Mouse (Mus musculus) MEL (cell line): ENCODE results near the gene Atg9b. TPM values are rescaled to one million over a fixed set of nuclear protein-coding genes. Genes with fewer than 3 reads are reported as not detected.
A peak's percentile ranks its signal among the peaks of the same experiment; 100 is the strongest.

ENCODE experiments used
- DNase-seq: peaks from one replicate; pipeline ENCODE4 v3.0.0; 2011; ENCODE audit warnings: low read depth, low spot score
- H3K27ac ChIP-seq: 2 replicates; pipeline ENCODE4 v1.5.1; 2012; ENCODE audit warnings: low read depth, mild to moderate bottlenecking, control low read depth, low read length, moderate library complexity; ENCODE audit not compliant: control insufficient read depth
- H3K27me3 ChIP-seq, 2 experiments: fragments of 150-350 bp in 1 of 2; sonication (generic) in 1 of 2; 2 replicates each; pipeline ENCODE4 v1.6.1; 2012; ENCODE audit warnings: low read length in 2 of 2, mild to moderate bottlenecking in 2 of 2, improper control_type of control experiment in 1 of 2, moderate library complexity in 1 of 2; ENCODE audit not compliant: insufficient read depth in 2 of 2, control insufficient read depth in 1 of 2
- H3K36me3 ChIP-seq, 2 experiments: 2 replicates each; pipeline ENCODE4 v1.6.1; 2012 to 2014; ENCODE audit warnings: low read length in 2 of 2, improper control_type of control experiment in 1 of 2, inconsistent platforms in 1 of 2, mild to moderate bottlenecking in 1 of 2; ENCODE audit not compliant: insufficient read depth in 2 of 2, control insufficient read depth in 1 of 2
- H3K4me1 ChIP-seq, 2 experiments: fragments of 150-350 bp in 1 of 2; sonication (generic) in 1 of 2; 2 replicates each; pipeline ENCODE4 v1.6.1; 2012; ENCODE audit warnings: low read length in 2 of 2, improper control_type of control experiment in 1 of 2, mild to moderate bottlenecking in 1 of 2; ENCODE audit not compliant: insufficient read depth in 2 of 2, control insufficient read depth in 1 of 2
- H3K4me3 ChIP-seq, 2 experiments: fragments of 150-350 bp in 1 of 2; sonication (generic) in 1 of 2; 2 replicates each; pipeline ENCODE4 v1.5.1; 2012; ENCODE audit warnings: low read depth in 2 of 2, low read length in 2 of 2, mild to moderate bottlenecking in 2 of 2, moderate library complexity in 2 of 2, control low read depth in 1 of 2, improper control_type of control experiment in 1 of 2; ENCODE audit not compliant: control insufficient read depth in 1 of 2, insufficient read depth in 1 of 2
- H3K79me2 ChIP-seq: 2 replicates; pipeline ENCODE4 v1.6.1; 2012; ENCODE audit warnings: mild to moderate bottlenecking, low read length, moderate library complexity; ENCODE audit not compliant: control insufficient read depth, poor library complexity, insufficient read depth
- H3K9ac ChIP-seq: 2 replicates; pipeline ENCODE4 v1.6.1; 2012; ENCODE audit warnings: low read depth, mild to moderate bottlenecking, control low read depth, low read length, moderate library complexity; ENCODE audit not compliant: control insufficient read depth, poor library complexity, severe bottlenecking
- H3K9me3 ChIP-seq: fragments of 150-350 bp; sonication (generic); replicated peaks from 2 replicates; pipeline ENCODE4 v1.6.1; 2012; ENCODE audit warnings: mild to moderate bottlenecking, low read length, improper control_type of control experiment, moderate library complexity; ENCODE audit not compliant: insufficient read depth
- BHLHE40 ChIP-seq: IDR thresholded peaks from 2 replicates; pipeline ENCODE4 v1.6.1; 2012; ENCODE audit warnings: low read depth, mild to moderate bottlenecking, inconsistent platforms, low read length, improper control_type of control experiment, borderline replicate concordance
- CHD1 ChIP-seq: IDR thresholded peaks from 2 replicates; pipeline ENCODE4 v1.6.1; 2012; ENCODE audit warnings: low read depth, mild to moderate bottlenecking, inconsistent platforms, low read length, improper control_type of control experiment
- CHD2 ChIP-seq: IDR thresholded peaks from 2 replicates; pipeline ENCODE4 v1.6.1; 2011; ENCODE audit warnings: low read length, improper control_type of control experiment
- CTCF ChIP-seq, 3 experiments: IDR thresholded peaks in 2 of 3; conservative IDR thresholded peaks in 1 of 3; 2 replicates each; pipeline ENCODE4 v1.5.1; 2011 to 2012; ENCODE audit warnings: low read length in 3 of 3, low read depth in 2 of 3, mild to moderate bottlenecking in 2 of 3, improper control_type of control experiment in 1 of 3, inconsistent platforms in 1 of 3, mixed read lengths in 1 of 3, moderate library complexity in 1 of 3; ENCODE audit not compliant: control insufficient read depth in 1 of 3, insufficient read depth in 1 of 3, poor library complexity in 1 of 3, severe bottlenecking in 1 of 3
- E2F4 ChIP-seq: IDR thresholded peaks from 2 replicates; pipeline ENCODE4 v1.6.1; 2011; ENCODE audit warnings: low read depth, low read length, improper control_type of control experiment, borderline replicate concordance
- ELF1 ChIP-seq: IDR thresholded peaks from 2 replicates; pipeline ENCODE4 v1.6.1; 2014; ENCODE audit warnings: low read depth, mild to moderate bottlenecking, inconsistent platforms, low read length, improper control_type of control experiment, moderate library complexity
- EP300 ChIP-seq, 2 experiments: IDR thresholded peaks; 2 replicates each; pipeline ENCODE4 v1.6.1; 2011; ENCODE audit warnings: improper control_type of control experiment in 2 of 2, low read length in 2 of 2, low read depth in 1 of 2, mild to moderate bottlenecking in 1 of 2
- ETS1 ChIP-seq: IDR thresholded peaks from 2 replicates; pipeline ENCODE4 v1.6.1; 2012; ENCODE audit warnings: low read depth, mild to moderate bottlenecking, inconsistent platforms, low read length, improper control_type of control experiment, moderate library complexity
- GABPA ChIP-seq: IDR thresholded peaks from 2 replicates; pipeline ENCODE4 v1.6.1; 2012; ENCODE audit warnings: low read depth, mild to moderate bottlenecking, inconsistent platforms, low read length, improper control_type of control experiment, moderate library complexity
- HCFC1 ChIP-seq: IDR thresholded peaks from 2 replicates; pipeline ENCODE4 v1.6.1; 2012; ENCODE audit warnings: low read depth, mild to moderate bottlenecking, inconsistent platforms, low read length, improper control_type of control experiment, moderate library complexity
- JUND ChIP-seq: IDR thresholded peaks from 2 replicates; pipeline ENCODE4 v1.6.1; 2011; ENCODE audit warnings: low read depth, mild to moderate bottlenecking, improper control_type of control experiment, low read length
- KAT2A ChIP-seq: conservative IDR thresholded peaks from 2 replicates; pipeline ENCODE4 v1.6.1; 2012; ENCODE audit warnings: low read depth, low read length, improper control_type of control experiment, inconsistent platforms
- MAFK ChIP-seq: IDR thresholded peaks from 2 replicates; pipeline ENCODE4 v1.6.1; 2011; ENCODE audit warnings: low read depth, mild to moderate bottlenecking, low read length, improper control_type of control experiment, borderline replicate concordance
- MAX ChIP-seq: IDR thresholded peaks from 2 replicates; pipeline ENCODE4 v1.6.1; 2011; ENCODE audit warnings: low read length, improper control_type of control experiment
- MAZ ChIP-seq: IDR thresholded peaks from 2 replicates; pipeline ENCODE4 v1.6.1; 2012; ENCODE audit warnings: low read depth, mild to moderate bottlenecking, inconsistent platforms, low read length, improper control_type of control experiment
- MEF2A ChIP-seq: IDR thresholded peaks from 2 replicates; pipeline ENCODE4 v1.6.1; 2014; ENCODE audit warnings: low read depth, mild to moderate bottlenecking, inconsistent platforms, low read length, improper control_type of control experiment; ENCODE audit not compliant: poor library complexity, insufficient replicate concordance, severe bottlenecking; ENCODE audit errors: extremely low read depth
- MXI1 ChIP-seq: IDR thresholded peaks from 2 replicates; pipeline ENCODE4 v1.6.1; 2011; ENCODE audit warnings: mild to moderate bottlenecking, low read depth, low read length, improper control_type of control experiment
- MYB ChIP-seq: IDR thresholded peaks from 2 replicates; pipeline ENCODE4 v1.6.1; 2011; ENCODE audit warnings: mild to moderate bottlenecking, low read depth, low read length, improper control_type of control experiment
- MYC ChIP-seq: IDR thresholded peaks from 2 replicates; pipeline ENCODE4 v1.6.1; 2011; ENCODE audit warnings: low read depth, mild to moderate bottlenecking, low read length, improper control_type of control experiment, moderate library complexity
- NELFE ChIP-seq: IDR thresholded peaks from 2 replicates; pipeline ENCODE4 v1.6.1; 2011; ENCODE audit warnings: low read depth, low read length, improper control_type of control experiment
- NRF1 ChIP-seq: IDR thresholded peaks from 2 replicates; pipeline ENCODE4 v1.6.1; 2014; ENCODE audit warnings: low read depth, mild to moderate bottlenecking, inconsistent platforms, low read length, improper control_type of control experiment, moderate library complexity; ENCODE audit not compliant: poor library complexity, insufficient read depth, severe bottlenecking
- POLR2A ChIP-seq, 2 experiments: IDR thresholded peaks; 2 replicates each; pipeline ENCODE4 v1.6.1; 2011 to 2012; ENCODE audit warnings: low read length in 2 of 2, mild to moderate bottlenecking in 2 of 2, control low read depth in 1 of 2, improper control_type of control experiment in 1 of 2, low read depth in 1 of 2, moderate library complexity in 1 of 2; ENCODE audit not compliant: control insufficient read depth in 1 of 2, insufficient read depth in 1 of 2, poor library complexity in 1 of 2
- POLR2AphosphoS2 ChIP-seq: IDR thresholded peaks from 2 replicates; pipeline ENCODE4 v1.6.1; 2011; ENCODE audit warnings: low read length, improper control_type of control experiment
- POLR2AphosphoS5 ChIP-seq: IDR thresholded peaks from 2 replicates; pipeline ENCODE4 v1.6.1; 2012; ENCODE audit warnings: low read depth, borderline replicate concordance, mild to moderate bottlenecking, inconsistent platforms, low read length, moderate library complexity, mixed read lengths
- RAD21 ChIP-seq: IDR thresholded peaks from 2 replicates; pipeline ENCODE4 v1.6.1; 2011; ENCODE audit warnings: mild to moderate bottlenecking, low read depth, low read length, improper control_type of control experiment
- RCOR1 ChIP-seq: IDR thresholded peaks from 2 replicates; pipeline ENCODE4 v1.6.1; 2012; ENCODE audit warnings: low read depth, mild to moderate bottlenecking, inconsistent platforms, low read length, improper control_type of control experiment
- SIN3A ChIP-seq: IDR thresholded peaks from 2 replicates; pipeline ENCODE4 v1.6.1; 2012; ENCODE audit warnings: low read length, improper control_type of control experiment, inconsistent platforms
- SMC3 ChIP-seq: IDR thresholded peaks from 2 replicates; pipeline ENCODE4 v1.6.1; 2011; ENCODE audit warnings: low read depth, low read length, improper control_type of control experiment
- TAL1 ChIP-seq: IDR thresholded peaks from 2 replicates; pipeline ENCODE4 v1.6.1; 2012; ENCODE audit warnings: mild to moderate bottlenecking, inconsistent platforms, low read length, moderate library complexity, mixed read lengths
- TBP ChIP-seq: IDR thresholded peaks from 2 replicates; pipeline ENCODE4 v1.8.0; 2011; ENCODE audit warnings: low read depth, low read length, improper control_type of control experiment
- TCF12 ChIP-seq: IDR thresholded peaks from 2 replicates; pipeline ENCODE4 v1.6.1; 2014; ENCODE audit warnings: low read depth, mild to moderate bottlenecking, inconsistent platforms, low read length, improper control_type of control experiment, moderate library complexity
- UBTF ChIP-seq: IDR thresholded peaks from 2 replicates; pipeline ENCODE4 v1.6.1; 2012; ENCODE audit warnings: low read depth, mild to moderate bottlenecking, inconsistent platforms, low read length, improper control_type of control experiment, moderate library complexity, borderline replicate concordance; ENCODE audit not compliant: insufficient read depth
- USF1 ChIP-seq: IDR thresholded peaks from 2 replicates; pipeline ENCODE4 v1.6.1; 2014; ENCODE audit warnings: low read depth, mild to moderate bottlenecking, inconsistent platforms, low read length, improper control_type of control experiment, moderate library complexity
- ZKSCAN1 ChIP-seq: IDR thresholded peaks from 2 replicates; pipeline ENCODE4 v1.6.1; 2012; ENCODE audit warnings: low read depth, mild to moderate bottlenecking, inconsistent platforms, low read length, improper control_type of control experiment, moderate library complexity
- ZMIZ1 ChIP-seq: IDR thresholded peaks from 2 replicates; pipeline ENCODE4 v1.6.1; 2012; ENCODE audit warnings: low read depth, mild to moderate bottlenecking, inconsistent platforms, low read length, improper control_type of control experiment, moderate library complexity
- ZNF384 ChIP-seq: IDR thresholded peaks from 2 replicates; pipeline ENCODE4 v1.6.1; 2012; ENCODE audit warnings: low read depth, mild to moderate bottlenecking, inconsistent platforms, low read length, improper control_type of control experiment
- polyA plus RNA-seq, 2 experiments: library from polyadenylated mRNA; stranded (reverse) in 1 of 2; unstranded in 1 of 2; fragments of >175 nt in 1 of 2; fragments of >200 nt in 1 of 2; gene quantifications; 2 replicates each; pipeline versions ENCODE4 v1.2.1 to v1.2.4; 2012; ENCODE audit warnings: low replicate concordance in 2 of 2, low read depth in 1 of 2; ENCODE audit not compliant: insufficient read length in 2 of 2, insufficient read depth in 1 of 2, missing spikeins in 1 of 2
- total RNA-seq: library from RNA; depleted of rRNA; stranded (reverse); fragments of 300-350 nt; gene quantifications from 2 replicates; pipeline ENCODE4 v1.2.3, GENCODE M21; 2012

Atg9b gene
- total and polyA plus RNA-seq, 3 experiments = 41.2 to 41.5 TPM; not detected in 1

- H3K4me1 ChIP-seq = peaks cover 6 to 22% of the 10 kb centered on the region in 2 experiments
- no peak for TF ChIP-seq KAT2A
- TF ChIP-seq POLR2A (IDR thresholded peaks at IDR 0.05; ENCODE audit: control insufficient read depth in 1 of 2, insufficient read depth in 1 of 2, low read depth in 1 of 2, low read length in 2 of 2, poor library complexity in 1 of 2) = peak in 1 of 2 experiments; percentile 54; a peak in 2 of 4 replicates
- no peak; a peak in 1 of 4 replicates for TF ChIP-seq EP300 (IDR thresholded peaks at IDR 0.05; ENCODE audit: low read depth in 1 of 2, low read length in 2 of 2)
- peak; percentile 75 for TF ChIP-seq SIN3A
- no peak for TF ChIP-seq ETS1
- no peak for TF ChIP-seq TAL1
- TF ChIP-seq MYC = peak; percentile 85
- TF ChIP-seq GABPA = no peak
- TF ChIP-seq RCOR1 = peak; percentile 46; the same call in 1 of the 2 replicates
- TF ChIP-seq CHD1 = no peak
- TF ChIP-seq JUND = no peak
- no peak for TF ChIP-seq HCFC1
- TF ChIP-seq MEF2A = no peak
- TF ChIP-seq RAD21 = no peak
- no peak; the same call in 1 of the 2 replicates for TF ChIP-seq NELFE
- no peak; the same call in 1 of the 2 replicates for TF ChIP-seq CHD2
- TF ChIP-seq MAZ = 0 out of 2 replicates have a peak, but pooled peaks have one; percentile 19
- no peak for TF ChIP-seq TCF12
- TF ChIP-seq UBTF = no peak
- peak; percentile 67; the same call in 1 of the 2 replicates for TF ChIP-seq MAX
- peak; percentile 30; the same call in 1 of the 2 replicates for TF ChIP-seq ZMIZ1
- no peak for TF ChIP-seq E2F4
- peak; percentile 55 for TF ChIP-seq POLR2AphosphoS2
- peak; percentile 11; the same call in 1 of the 2 replicates for TF ChIP-seq USF1
- no peak for TF ChIP-seq POLR2AphosphoS5
- TF ChIP-seq MXI1 = peak; percentile 93
- TF ChIP-seq CTCF (IDR thresholded peaks at IDR 0.05 in 2 of 3, conservative IDR thresholded peaks at IDR 0.05 in 1 of 3; ENCODE audit: control insufficient read depth in 1 of 3, insufficient read depth in 1 of 3, low read depth in 2 of 3, low read length in 3 of 3, poor library complexity in 1 of 3, severe bottlenecking in 1 of 3) = no peak
- TF ChIP-seq ZNF384 = no peak
- TF ChIP-seq SMC3 = no peak
- TF ChIP-seq BHLHE40 = 0 out of 2 replicates have a peak, but pooled peaks have one; percentile 0
- no peak for TF ChIP-seq ELF1
- TF ChIP-seq ZKSCAN1 = no peak
- TF ChIP-seq TBP = no peak
- no peak for TF ChIP-seq NRF1
- no peak for TF ChIP-seq MAFK
- TF ChIP-seq MYB = peak; percentile 62; the same call in 1 of the 2 replicates
Observed at GRCm38 (mm10) chr5:24424004-24424781, 32.2 kb upstream of the Atg9b start.

More at GRCm38 (mm10) chr5:24424004-24424781, 32.2 kb upstream of the Atg9b start:
- Histone ChIP-seq H3K27ac (peak overlapping the region; percentile 60), H3K9ac (peak overlapping the region; percentile 78), H3K36me3 (peaks cover 0 to 17% of the 10 kb centered on the region in 2 experiments; a peak in 2 of 4 replicates), H3K9me3 (no peaks in the 10 kb centered on the region), H3K79me2 (peaks cover 14% of the 10 kb centered on the region), H3K27me3 (no peaks in the 10 kb centered on the region), H3K4me3 (peak overlapping the region; percentile 59 to 70)
- peak; percentile 71 for DNase-seq
